Mouse (Mus musculus): ENCODE data around the gene Ust. TPM values are rescaled to one million over a fixed set of nuclear protein-coding genes. Genes with fewer than 3 reads are reported as not detected.

Ust gene
- polyA plus RNA-seq, 1 experiment from 2014 or later: 3.9 TPM

- no peaks in the 10 kb centered on the region for H3K9me3 ChIP-seq
- H3K27ac ChIP-seq (replicated peaks): no peak overlapping the region
- H3K4me3 ChIP-seq: no peak overlapping the region
- H3K4me1 ChIP-seq: peaks cover 17% of the 10 kb centered on the region
- no peaks in the 10 kb centered on the region for H3K27me3 ChIP-seq (replicated peaks; ENCODE audit: low read depth, poor library complexity, severe bottlenecking)
- 91% methylated on average over 9 of the region's 9 CpGs for WGBS
- DNase-seq (ENCODE audit: low spot score): no peak
- H3K36me3 ChIP-seq (replicated peaks): no peaks in the 10 kb centered on the region
Observed at GRCm38 (mm10) chr10:8199026-8199756, 319.4 kb downstream of the Ust start.

- Histone ChIP-seq H3K27me3 (replicated peaks; ENCODE audit: low read depth, poor library complexity, severe bottlenecking) (no peaks in the 10 kb centered on the region), H3K4me1 (peaks cover 17% of the 10 kb centered on the region), H3K27ac (replicated peaks) (no peak overlapping the region), H3K4me3 (no peak overlapping the region), H3K36me3 (replicated peaks) (no peaks in the 10 kb centered on the region), H3K9me3 (no peaks in the 10 kb centered on the region)
- 63% methylated on average over 2 of the region's 2 CpGs for WGBS
- DNase-seq (ENCODE audit: low spot score): no peak
Observed at GRCm38 (mm10) chr10:8197661-8198060, 321.0 kb downstream of the Ust start.

- WGBS: 11% methylated on average over 2 of the region's 2 CpGs
- Histone ChIP-seq H3K27me3 (replicated peaks; ENCODE audit: low read depth, poor library complexity, severe bottlenecking) (no peaks in the 10 kb centered on the region), H3K9me3 (no peaks in the 10 kb centered on the region), H3K4me3 (no peak overlapping the region), H3K36me3 (replicated peaks) (no peaks in the 10 kb centered on the region), H3K27ac (replicated peaks) (no peak overlapping the region), H3K4me1 (peaks cover 17% of the 10 kb centered on the region)
- DNase-seq (ENCODE audit: low spot score): peak; percentile 72
Observed at GRCm38 (mm10) chr10:8196300-8196699, 322.3 kb downstream of the Ust start.

DNA sequence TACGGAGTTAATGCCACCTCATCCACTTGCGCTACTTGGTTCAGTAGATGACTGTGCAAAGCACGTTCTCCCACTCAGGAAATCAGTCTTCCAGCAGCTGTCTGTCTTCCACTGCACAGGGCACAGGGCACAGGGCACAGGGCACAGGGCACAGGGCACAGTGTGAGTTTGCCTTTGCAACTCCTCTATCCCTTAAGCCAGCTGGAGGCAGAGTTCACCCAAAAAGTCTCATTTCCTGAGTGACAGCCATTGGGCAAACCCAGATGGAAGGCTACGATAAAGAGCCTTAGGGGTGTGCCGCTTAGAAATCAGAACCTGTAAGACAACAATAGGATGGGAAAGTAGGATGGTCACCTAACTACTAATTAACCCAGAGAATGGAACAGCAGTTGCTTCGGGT is 322.9 kb downstream of the Ust start:
- H3K4me1 ChIP-seq: peaks cover 17% of the 10 kb centered on the region
- peak overlapping the region; percentile 30; the same call in 1 of the 2 replicates for H3K27ac ChIP-seq (replicated peaks)
- H3K9me3 ChIP-seq: no peaks in the 10 kb centered on the region
- 41% methylated on average over 6 of the region's 6 CpGs for WGBS
- no peak overlapping the region for H3K4me3 ChIP-seq
- H3K27me3 ChIP-seq (replicated peaks; ENCODE audit: low read depth, poor library complexity, severe bottlenecking): no peaks in the 10 kb centered on the region
- no peak for DNase-seq (ENCODE audit: low spot score)
- no peaks in the 10 kb centered on the region for H3K36me3 ChIP-seq (replicated peaks)

- H3K27me3 ChIP-seq (replicated peaks; ENCODE audit: low read depth, poor library complexity, severe bottlenecking): no peaks in the 10 kb centered on the region
- peaks cover 16% of the 10 kb centered on the region for H3K4me1 ChIP-seq
- H3K27ac ChIP-seq (replicated peaks): no peak overlapping the region
- WGBS: 82% methylated on average over 5 of the region's 5 CpGs
- no peak overlapping the region for H3K4me3 ChIP-seq
- no peaks in the 10 kb centered on the region for H3K9me3 ChIP-seq
- DNase-seq (ENCODE audit: low spot score): no peak
- H3K36me3 ChIP-seq (replicated peaks): no peaks in the 10 kb centered on the region
Observed at GRCm38 (mm10) chr10:8189331-8189981, 329.2 kb downstream of the Ust start.

DNA sequence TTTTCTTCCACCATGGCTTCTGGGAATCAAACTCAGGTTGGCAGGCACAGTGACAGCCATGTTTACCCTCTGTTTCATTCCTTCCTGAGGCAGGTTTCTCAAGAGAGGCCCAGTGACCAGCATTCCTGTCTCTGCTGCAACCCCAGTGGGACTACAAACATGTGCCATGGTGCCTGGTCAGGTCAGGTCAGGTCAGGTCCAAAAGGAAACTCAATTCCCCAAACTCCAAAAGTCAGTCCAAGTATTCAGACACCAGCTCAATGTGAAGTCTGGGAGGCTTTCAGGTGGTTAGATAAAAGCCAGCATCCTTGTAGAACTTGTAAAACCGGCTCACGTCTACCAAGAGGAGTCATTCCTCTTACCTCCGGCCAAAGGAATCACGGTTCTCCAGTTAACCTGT is 333.0 kb downstream of the Ust start:
- no peak overlapping the region for H3K4me3 ChIP-seq
- H3K27ac ChIP-seq (replicated peaks): no peak overlapping the region
- H3K4me1 ChIP-seq: peaks cover 16% of the 10 kb centered on the region
- no peaks in the 10 kb centered on the region for H3K9me3 ChIP-seq
- no peaks in the 10 kb centered on the region for H3K36me3 ChIP-seq (replicated peaks)
- DNase-seq (ENCODE audit: low spot score): no peak
- WGBS: 65% methylated on average over 4 of the region's 4 CpGs
- no peaks in the 10 kb centered on the region for H3K27me3 ChIP-seq (replicated peaks; ENCODE audit: low read depth, poor library complexity, severe bottlenecking)

GRCm38 (mm10) chr10:8184711-8185110 is 333.9 kb downstream of the Ust start:
- Histone ChIP-seq H3K27ac (replicated peaks) (no peak overlapping the region), H3K9me3 (no peaks in the 10 kb centered on the region), H3K27me3 (replicated peaks; ENCODE audit: low read depth, poor library complexity, severe bottlenecking) (no peaks in the 10 kb centered on the region), H3K4me1 (peaks cover 16% of the 10 kb centered on the region), H3K4me3 (no peak overlapping the region), H3K36me3 (replicated peaks) (no peaks in the 10 kb centered on the region)
- DNase-seq (ENCODE audit: low spot score): no peak
- WGBS: 79% methylated on average over 9 of the region's 9 CpGs

DNA sequence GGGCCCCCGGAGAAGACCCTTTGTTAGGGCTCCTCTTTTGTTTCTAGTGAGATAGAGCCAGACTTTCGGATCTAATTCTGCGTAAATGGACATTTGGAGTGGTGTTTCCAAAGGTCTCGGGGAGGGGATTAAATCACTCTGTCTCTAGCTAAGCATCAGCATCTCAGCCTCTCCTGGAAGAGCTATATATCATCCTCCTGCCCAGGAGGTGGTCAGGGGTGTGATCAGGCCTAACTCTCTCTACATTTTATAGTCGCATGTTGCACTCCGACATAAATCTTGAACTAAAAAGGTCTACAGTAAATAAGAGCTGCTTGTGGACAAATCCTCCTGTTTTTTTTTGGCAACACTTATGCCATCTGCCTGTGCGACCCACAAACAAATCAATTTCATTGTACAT is 335.5 kb downstream of the Ust start:
- peaks cover 16% of the 10 kb centered on the region for H3K4me1 ChIP-seq
- H3K36me3 ChIP-seq (replicated peaks): no peaks in the 10 kb centered on the region
- 85% methylated on average over 7 of the region's 7 CpGs for WGBS
- no peak overlapping the region for H3K4me3 ChIP-seq
- DNase-seq (ENCODE audit: low spot score): no peak
- H3K9me3 ChIP-seq: no peaks in the 10 kb centered on the region
- no peaks in the 10 kb centered on the region for H3K27me3 ChIP-seq (replicated peaks; ENCODE audit: low read depth, poor library complexity, severe bottlenecking)
- no peak overlapping the region for H3K27ac ChIP-seq (replicated peaks)

DNA sequence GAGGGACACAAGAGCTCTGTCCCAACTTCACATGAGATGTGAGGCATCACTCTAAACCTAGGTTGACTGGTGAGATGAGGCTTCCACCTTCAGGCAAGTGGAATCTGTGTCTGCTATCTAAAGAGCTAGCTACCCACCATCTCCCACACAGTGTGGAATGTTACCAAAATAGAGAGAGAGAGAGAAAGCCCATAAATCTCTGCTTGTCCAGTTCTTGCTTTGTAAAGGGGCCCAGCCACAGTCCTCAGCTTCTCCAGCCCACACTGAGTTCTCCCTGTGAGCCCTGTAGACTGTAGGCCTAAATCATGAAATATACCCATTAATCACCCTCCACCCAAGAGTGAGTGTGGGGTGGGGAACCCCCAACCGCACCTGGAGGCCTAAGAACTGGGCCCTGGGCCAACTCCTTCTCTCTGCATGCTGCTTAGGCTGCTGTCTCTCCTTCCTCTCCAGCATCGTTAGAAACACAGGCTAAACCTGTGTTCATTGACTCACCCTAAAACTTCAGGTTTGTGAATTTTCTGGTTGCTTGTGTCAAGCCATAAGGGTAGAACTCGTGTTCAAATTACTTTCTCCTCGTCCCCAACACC is 336.9 kb downstream of the Ust start:
- no peak overlapping the region for H3K27ac ChIP-seq (replicated peaks)
- H3K36me3 ChIP-seq (replicated peaks): no peaks in the 10 kb centered on the region
- no peaks in the 10 kb centered on the region for H3K9me3 ChIP-seq
- no peaks in the 10 kb centered on the region for H3K27me3 ChIP-seq (replicated peaks; ENCODE audit: low read depth, poor library complexity, severe bottlenecking)
- no peak overlapping the region for H3K4me3 ChIP-seq
- DNase-seq (ENCODE audit: low spot score): no peak
- WGBS: 89% methylated on average over 4 of the region's 4 CpGs
- peaks cover 22% of the 10 kb centered on the region for H3K4me1 ChIP-seq

DNA sequence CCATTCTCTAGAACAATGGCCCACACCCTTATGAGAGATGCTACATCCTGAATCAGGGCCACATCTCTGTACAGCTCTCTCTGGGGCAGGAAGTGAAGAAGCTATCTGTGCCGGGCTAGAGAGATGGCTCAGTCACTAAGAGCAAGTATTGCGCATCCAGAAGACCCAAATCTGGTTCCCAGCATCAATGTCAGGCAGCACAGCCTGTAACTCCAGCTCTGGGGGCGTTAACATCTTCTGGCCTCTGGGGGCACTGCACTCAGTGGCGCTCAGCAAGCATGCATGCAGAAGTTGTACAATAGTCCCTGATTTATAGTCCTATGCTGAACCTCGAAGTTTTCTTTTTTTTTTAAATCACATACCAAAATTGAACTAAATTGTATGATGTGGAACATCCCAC is 341.0 kb downstream of the Ust start:
- H3K9me3 ChIP-seq: no peaks in the 10 kb centered on the region
- H3K36me3 ChIP-seq (replicated peaks): no peaks in the 10 kb centered on the region
- no peak for DNase-seq (ENCODE audit: low spot score)
- no peak overlapping the region for H3K4me3 ChIP-seq
- peaks cover 17% of the 10 kb centered on the region for H3K4me1 ChIP-seq
- 74% methylated on average over 5 of the region's 5 CpGs for WGBS
- no peaks in the 10 kb centered on the region for H3K27me3 ChIP-seq (replicated peaks; ENCODE audit: low read depth, poor library complexity, severe bottlenecking)
- no peak overlapping the region for H3K27ac ChIP-seq (replicated peaks)

DNA sequence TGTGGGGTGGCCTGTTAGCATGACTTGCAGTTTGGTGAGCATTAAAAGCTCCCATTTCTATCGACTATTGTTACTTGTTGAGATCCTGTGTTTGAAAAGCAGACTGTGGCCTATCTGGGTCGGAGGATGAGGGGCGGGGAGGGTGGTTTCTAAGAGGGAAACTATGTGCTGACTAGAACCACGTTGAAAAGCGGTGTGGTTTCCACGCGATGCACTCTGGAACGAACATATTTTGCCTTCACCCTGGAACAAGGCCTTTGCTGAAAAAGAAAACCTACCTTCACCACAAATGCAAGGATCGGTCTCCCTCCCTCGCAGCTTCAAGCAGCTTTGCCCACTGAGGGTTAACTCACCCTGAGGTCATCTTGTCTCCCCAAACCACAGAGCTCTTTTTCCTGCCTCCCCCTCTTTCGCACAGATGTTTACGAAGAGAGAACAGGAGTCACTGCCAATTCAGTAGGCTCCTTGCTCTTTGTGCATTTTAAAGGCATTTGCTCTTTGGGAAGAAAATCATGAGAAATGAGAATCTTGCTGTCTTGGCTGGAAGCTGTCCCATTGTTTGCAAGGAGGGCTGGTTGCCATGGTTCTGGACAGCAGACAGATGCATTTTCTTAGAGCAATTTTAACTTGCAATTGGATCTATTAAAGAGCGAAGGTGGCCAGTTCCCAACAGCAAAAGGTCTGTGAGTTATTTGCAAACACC is 342.1 kb downstream of the Ust start:
- no peaks in the 10 kb centered on the region for H3K9me3 ChIP-seq
- H3K27ac ChIP-seq (replicated peaks): peak overlapping the region; percentile 55
- no peak for DNase-seq (ENCODE audit: low spot score)
- no peak overlapping the region for H3K4me3 ChIP-seq
- H3K36me3 ChIP-seq (replicated peaks): no peaks in the 10 kb centered on the region
- H3K27me3 ChIP-seq (replicated peaks; ENCODE audit: low read depth, poor library complexity, severe bottlenecking): no peaks in the 10 kb centered on the region
- WGBS: 64% methylated on average over 13 of the region's 13 CpGs
- peaks cover 17% of the 10 kb centered on the region for H3K4me1 ChIP-seq

- no peaks in the 10 kb centered on the region for H3K36me3 ChIP-seq (replicated peaks)
- no peak for DNase-seq (ENCODE audit: low spot score)
- no peaks in the 10 kb centered on the region for H3K27me3 ChIP-seq (replicated peaks; ENCODE audit: low read depth, poor library complexity, severe bottlenecking)
- WGBS: 83% methylated on average over 3 of the region's 3 CpGs
- H3K4me3 ChIP-seq: no peak overlapping the region
- H3K9me3 ChIP-seq: no peaks in the 10 kb centered on the region
- peaks cover 17% of the 10 kb centered on the region for H3K4me1 ChIP-seq
- H3K27ac ChIP-seq (replicated peaks): 0 out of 2 replicates have a peak overlapping the region, but pooled peaks have one; percentile 55
Observed at GRCm38 (mm10) chr10:8176008-8176350, 342.6 kb downstream of the Ust start.

Data from embryonic facial prominence, embryonic 10.5 days (tissue).